15 mouse cellular contexts compared by ENCODE assay signal in genomic region chr3:5089393-5090010, GRCm38 (mm10).
A peak's percentile ranks its signal among the peaks of the same experiment; 100 is the strongest.
DNase-seq lines count a peak whose midpoint lies in the region; ATAC-seq and TF ChIP-seq lines count a peak whose summit lies in the region.
"Had no signal": no experiment of that assay in that cellular context is flagged by ENCODE, and none has a peak within 500 bp of the region (broad histone marks: within the 10 kb centered on the region; RNA-seq: fewer than 3 reads in every experiment).

No protein-coding gene starts in this region.

- ATAC-seq in forebrain, postnatal 0 days = no peak
- ATAC-seq in forebrain, embryonic 15.5 days (replicated peaks) = no peak
- peak; percentile 83; the same call in 1 of the 2 replicates for ATAC-seq in lung, embryonic 15.5 days (ENCODE audit: borderline replicate concordance, extremely low read depth, low FRiP score, low TSS enrichment)
- no peak for ATAC-seq in neural tube, embryonic 13.5 days (ENCODE audit: low read depth)
- ATAC-seq in cerebellum, adult (ENCODE audit: insufficient number of reproducible peaks, low FRiP score, low TSS enrichment) = no peak
- ATAC-seq: forebrain, embryonic 14.5 days had no signal

- no peak overlapping the region for H3K4me3 ChIP-seq in forebrain, postnatal 0 days (ENCODE audit: low read depth, low read length)
- H3K4me3 ChIP-seq in forebrain, embryonic 15.5 days = no peak overlapping the region
- H3K4me3 ChIP-seq in lung, embryonic 15.5 days = 0 out of 2 replicates have a peak overlapping the region, but pooled peaks have one; percentile 15
- H3K4me3 ChIP-seq in lung, adult 2 months (replicated peaks; ENCODE audit: extremely low read depth, low read depth, low read length) = no peak overlapping the region
- no peak overlapping the region for H3K4me3 ChIP-seq in neural tube, embryonic 13.5 days
- H3K4me3 ChIP-seq: embryonic facial prominence, embryonic 12.5 days; heart, embryonic 15.5 days had no signal

- TF ChIP-seq CTCF in forebrain, postnatal 0 days (IDR thresholded peaks at IDR 0.05; ENCODE audit: low read depth) = no peak
- no peak for TF ChIP-seq CTCF in lung, adult 2 months (IDR thresholded peaks at IDR 0.05; ENCODE audit: insufficient read depth, low read length)

- H3K27me3 ChIP-seq in forebrain, postnatal 0 days (ENCODE audit: insufficient read depth, low read length) = no peaks in the 10 kb centered on the region
- no peaks in the 10 kb centered on the region for H3K27me3 ChIP-seq in forebrain, embryonic 15.5 days
- no peaks in the 10 kb centered on the region for H3K27me3 ChIP-seq in lung, embryonic 15.5 days
- no peaks in the 10 kb centered on the region for H3K27me3 ChIP-seq in neural tube, embryonic 13.5 days
- H3K27me3 ChIP-seq: embryonic facial prominence, embryonic 12.5 days; heart, embryonic 15.5 days had no signal

- H3K4me1 ChIP-seq in forebrain, postnatal 0 days (ENCODE audit: insufficient read depth) = no peaks in the 10 kb centered on the region
- H3K4me1 ChIP-seq in forebrain, embryonic 15.5 days = 0 out of 2 replicates have a peak, but pooled peaks cover 4% of the 10 kb centered on the region
- no peaks in the 10 kb centered on the region for H3K4me1 ChIP-seq in lung, embryonic 15.5 days
- H3K4me1 ChIP-seq in lung, adult 2 months (ENCODE audit: control insufficient read depth, insufficient read depth, low read length) = no peaks in the 10 kb centered on the region
- peaks cover 14% of the 10 kb centered on the region for H3K4me1 ChIP-seq in neural tube, embryonic 13.5 days (replicated peaks)
- H3K4me1 ChIP-seq: heart, embryonic 15.5 days had no signal

- WGBS in forebrain, postnatal 0 days = 73% methylated on average over 4 of the region's 4 CpGs
- WGBS in forebrain, embryonic 15.5 days = 90% methylated on average over 4 of the region's 4 CpGs
- WGBS in lung, embryonic 15.5 days = 49% methylated on average over 4 of the region's 4 CpGs
- 57% methylated on average over 4 of the region's 4 CpGs for WGBS in lung, adult 2 months
- WGBS in neural tube, embryonic 13.5 days = 48% methylated on average over 4 of the region's 4 CpGs

- no peak overlapping the region for H3K9ac ChIP-seq in forebrain, postnatal 0 days
- H3K9ac ChIP-seq in forebrain, embryonic 15.5 days (replicated peaks) = no peak overlapping the region
- H3K9ac ChIP-seq in lung, embryonic 15.5 days = no peak overlapping the region
- H3K9ac ChIP-seq in neural tube, embryonic 13.5 days = no peak overlapping the region
- H3K9ac ChIP-seq: embryonic facial prominence, embryonic 12.5 days; heart, embryonic 15.5 days had no signal

- DNase-seq in forebrain, postnatal 0 days = no peak
- DNase-seq in lung, adult 2 months = no peak
- peak; percentile 11 for DNase-seq in NIH3T3 (ENCODE audit: low read depth)
- DNase-seq: B cell, adult 2 months; heart, adult 18-20 months; kidney, adult 18-20 months; lung, postnatal 10 days; thymus, postnatal 25 days had no signal

- TF ChIP-seq POLR2A in lung, adult 2 months (IDR thresholded peaks at IDR 0.05; ENCODE audit: borderline replicate concordance, extremely low read depth, low read depth, low read length) = no peak

- H3K9me3 ChIP-seq in forebrain, postnatal 0 days (ENCODE audit: low read length) = no peaks in the 10 kb centered on the region
- H3K9me3 ChIP-seq in forebrain, embryonic 15.5 days = no peaks in the 10 kb centered on the region
- no peaks in the 10 kb centered on the region for H3K9me3 ChIP-seq in lung, embryonic 15.5 days
- no peaks in the 10 kb centered on the region for H3K9me3 ChIP-seq in neural tube, embryonic 13.5 days
- H3K9me3 ChIP-seq: embryonic facial prominence, embryonic 12.5 days; heart, embryonic 15.5 days had no signal

- peak overlapping the region; percentile 40; the same call in 1 of the 2 replicates for H3K27ac ChIP-seq in forebrain, postnatal 0 days (ENCODE audit: low read depth, low read length)
- H3K27ac ChIP-seq in forebrain, embryonic 15.5 days (replicated peaks) = no peak overlapping the region
- peak overlapping the region; percentile 4; the same call in 1 of the 2 replicates for H3K27ac ChIP-seq in lung, embryonic 15.5 days
- 0 out of 2 replicates have a peak overlapping the region, but pooled peaks have one; percentile 10 for H3K27ac ChIP-seq in neural tube, embryonic 13.5 days (replicated peaks)
- H3K27ac ChIP-seq: embryonic facial prominence, embryonic 12.5 days; heart, embryonic 15.5 days had no signal

- H3K4me2 ChIP-seq in forebrain, postnatal 0 days (ENCODE audit: low read depth) = no peak overlapping the region
- H3K4me2 ChIP-seq in forebrain, embryonic 15.5 days (replicated peaks) = no peak overlapping the region
- H3K4me2 ChIP-seq in lung, embryonic 15.5 days = no peak overlapping the region; the same call in 1 of the 2 replicates
- H3K4me2 ChIP-seq in neural tube, embryonic 13.5 days = no peak overlapping the region
- H3K4me2 ChIP-seq: embryonic facial prominence, embryonic 12.5 days; heart, embryonic 15.5 days had no signal

- H3K36me3 ChIP-seq in forebrain, postnatal 0 days (ENCODE audit: insufficient read depth) = no peaks in the 10 kb centered on the region
- no peaks in the 10 kb centered on the region for H3K36me3 ChIP-seq in forebrain, embryonic 15.5 days
- H3K36me3 ChIP-seq in lung, embryonic 15.5 days = no peaks in the 10 kb centered on the region
- no peaks in the 10 kb centered on the region for H3K36me3 ChIP-seq in neural tube, embryonic 13.5 days
- H3K36me3 ChIP-seq: embryonic facial prominence, embryonic 12.5 days; heart, embryonic 15.5 days had no signal
